Mouse (Mus musculus): ENCODE measurements at regions not wholly inside any gene's neighbourhood (a gene's known extent, or its start where the extent isn't known, plus 50 kb on each side); places are given as distances from the start of the nearest gene placed in this dataset.

DNA sequence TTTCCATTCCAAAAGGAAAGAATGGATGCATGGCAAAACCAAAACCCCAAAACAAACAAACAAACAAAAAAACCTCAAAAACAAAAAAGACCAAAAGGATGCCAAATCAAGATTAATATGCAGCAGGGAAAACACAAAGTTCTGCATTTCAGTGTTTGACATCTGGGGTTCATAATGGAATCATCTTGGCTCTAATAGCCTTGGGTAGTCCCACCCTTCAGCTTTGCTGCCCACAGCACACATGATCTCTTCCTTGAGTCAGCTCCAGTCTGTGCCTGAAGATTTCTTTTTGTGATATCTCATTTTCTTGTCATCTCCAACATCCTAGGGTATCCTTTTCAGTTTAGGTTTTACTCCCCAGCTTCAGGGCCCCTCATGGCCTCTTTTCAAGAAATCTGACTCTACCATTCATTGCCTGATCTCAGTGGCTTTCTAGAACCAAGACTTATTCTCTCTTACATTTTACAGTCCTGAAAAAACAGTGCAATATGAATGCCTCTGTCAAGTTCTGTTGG lies 453.1 kb upstream of the Cdh11 start:
- DNase-seq (ENCODE audit: low spot score) = no peak
- no peak overlapping the region for H3K4me3 ChIP-seq
- H3K9me3 ChIP-seq = no peaks in the 10 kb centered on the region
- no peaks in the 10 kb centered on the region for H3K27me3 ChIP-seq (ENCODE audit: insufficient read depth, poor library complexity, severe bottlenecking)
- no peak overlapping the region for H3K27ac ChIP-seq
- no peaks in the 10 kb centered on the region for H3K36me3 ChIP-seq
- peaks cover 3% of the 10 kb centered on the region; the same call in 1 of the 2 replicates for H3K4me1 ChIP-seq (replicated peaks)

DNA sequence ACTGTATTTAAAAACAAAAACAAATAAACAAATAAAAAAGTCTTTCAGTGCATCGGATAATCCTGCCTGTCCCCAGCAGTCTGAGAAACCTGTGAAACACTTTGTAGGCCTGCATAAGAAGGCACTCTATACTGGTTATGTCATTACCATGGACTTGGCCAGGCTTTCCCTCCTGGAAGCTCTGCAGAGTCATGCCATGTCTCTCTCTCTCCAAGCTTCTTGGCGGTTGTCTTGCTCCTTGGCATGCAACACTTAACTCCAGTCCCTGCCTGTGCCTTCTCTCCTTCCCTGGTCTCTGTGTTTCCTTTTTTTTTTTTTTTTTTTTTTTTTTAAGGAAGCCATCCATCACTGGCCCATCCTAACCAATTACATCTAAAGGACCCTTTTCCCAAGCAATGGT lies 458.7 kb upstream of the Cdh11 start:
- DNase-seq (ENCODE audit: low spot score) = no peak
- Histone ChIP-seq H3K36me3 (no peaks in the 10 kb centered on the region), H3K9me3 (no peaks in the 10 kb centered on the region), H3K4me1 (replicated peaks) (peaks cover 8% of the 10 kb centered on the region), H3K27me3 (ENCODE audit: insufficient read depth, poor library complexity, severe bottlenecking) (no peaks in the 10 kb centered on the region), H3K27ac (no peak overlapping the region), H3K4me3 (no peak overlapping the region)
- WGBS = 92% methylated on average over 2 of the region's 2 CpGs

DNA sequence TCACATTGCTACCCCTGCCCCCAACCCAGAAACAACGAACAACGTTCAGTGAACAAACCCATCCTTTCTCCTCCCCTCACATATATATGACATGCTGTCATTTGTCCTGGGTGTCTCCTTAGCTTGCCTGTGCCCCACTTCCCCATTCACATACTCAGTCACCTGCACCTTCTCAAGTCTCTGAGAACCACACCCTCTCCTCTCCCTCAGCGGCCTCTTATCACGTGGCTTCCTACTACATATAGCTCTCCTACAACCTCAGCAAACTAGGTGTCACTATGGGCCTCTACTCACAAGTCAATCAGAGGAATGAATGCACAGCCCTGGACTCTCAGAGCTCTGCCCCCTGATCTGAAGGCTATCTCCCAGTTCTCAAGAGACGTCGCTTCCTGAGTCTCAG lies 459.2 kb upstream of the Cdh11 start:
- 86% methylated on average over 6 of the region's 6 CpGs for WGBS
- H3K36me3 ChIP-seq = no peaks in the 10 kb centered on the region
- no peak for DNase-seq (ENCODE audit: low spot score)
- H3K27ac ChIP-seq = no peak overlapping the region
- H3K4me3 ChIP-seq = no peak overlapping the region
- H3K4me1 ChIP-seq (replicated peaks) = peaks cover 8% of the 10 kb centered on the region
- H3K9me3 ChIP-seq = no peaks in the 10 kb centered on the region
- H3K27me3 ChIP-seq (ENCODE audit: insufficient read depth, poor library complexity, severe bottlenecking) = no peaks in the 10 kb centered on the region

DNA sequence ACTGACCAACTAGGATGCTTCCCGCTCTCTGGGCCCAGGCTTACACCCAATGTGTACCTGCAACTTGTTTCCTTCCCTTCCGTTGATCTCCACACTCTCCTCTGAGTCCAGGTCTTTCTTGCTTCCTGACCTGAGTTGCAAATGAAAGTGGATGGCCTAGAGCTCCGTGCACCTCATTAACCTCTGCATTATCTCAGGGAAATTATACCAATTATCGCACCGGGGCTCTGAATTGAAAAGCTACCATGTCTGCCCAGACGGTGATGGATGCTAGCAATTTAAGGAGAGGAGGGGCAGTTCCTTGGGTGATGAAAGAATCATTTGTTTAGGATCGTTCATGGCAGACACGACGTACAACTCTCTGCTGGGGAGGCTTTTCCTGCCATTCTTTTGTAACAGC lies 460.4 kb upstream of the Cdh11 start:
- DNase-seq (ENCODE audit: low spot score) = peak; percentile 7
- WGBS = 35% methylated on average over 9 of the region's 9 CpGs

DNA sequence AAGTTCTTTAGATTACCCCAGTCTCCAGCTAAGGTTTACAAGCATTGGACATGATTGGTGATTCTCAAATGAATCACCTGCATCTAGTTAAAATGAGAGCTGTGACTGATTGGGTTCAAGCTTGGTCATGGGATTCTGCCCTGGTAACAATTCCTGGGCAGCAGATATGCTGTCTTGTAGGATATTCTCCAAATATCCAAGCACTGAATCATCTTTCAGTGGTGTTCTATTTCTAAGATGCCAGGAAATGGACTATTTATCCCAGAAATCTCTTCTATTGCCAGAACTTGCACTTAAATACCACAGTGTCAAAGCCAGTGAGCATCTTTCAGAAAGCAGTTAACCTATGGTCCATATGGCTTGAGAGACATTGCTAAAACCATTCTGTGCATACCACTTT lies 475.8 kb upstream of the Cdh11 start:
- no peak for DNase-seq (ENCODE audit: low spot score)
- no peaks in the 10 kb centered on the region for H3K4me1 ChIP-seq (replicated peaks)

More for the DNA sequence above, 460.4 kb upstream of the Cdh11 start:
- H3K36me3 ChIP-seq = no peaks in the 10 kb centered on the region
- H3K4me1 ChIP-seq (replicated peaks) = peaks cover 8% of the 10 kb centered on the region
- H3K9me3 ChIP-seq = no peaks in the 10 kb centered on the region
- H3K27ac ChIP-seq = no peak overlapping the region
- H3K27me3 ChIP-seq (ENCODE audit: insufficient read depth, poor library complexity, severe bottlenecking) = no peaks in the 10 kb centered on the region
- H3K4me3 ChIP-seq = no peak overlapping the region

DNA sequence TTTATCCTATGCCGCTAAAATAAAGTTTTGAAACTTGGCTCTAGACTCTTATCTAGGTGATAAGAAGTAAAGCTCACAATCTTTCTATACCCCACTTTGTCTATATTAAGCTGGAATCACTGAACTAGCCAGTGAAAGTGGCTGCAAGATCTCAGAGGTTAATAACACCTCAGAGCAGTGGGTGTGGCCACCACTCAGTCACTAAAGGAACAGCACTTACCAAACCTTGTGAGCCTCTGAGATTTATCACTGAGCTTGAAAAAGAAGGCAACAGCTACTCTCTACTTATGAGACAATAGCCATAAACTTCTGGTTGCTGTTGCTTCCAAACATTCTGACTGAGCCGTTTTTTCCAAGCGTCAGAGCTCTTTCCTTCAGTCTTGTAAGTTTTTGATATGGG lies 484.6 kb upstream of the Cdh11 start:
- WGBS = 85% methylated on average over 3 of the region's 3 CpGs
- no peak for DNase-seq (ENCODE audit: low spot score)
- Histone ChIP-seq H3K27me3 (ENCODE audit: insufficient read depth, poor library complexity, severe bottlenecking) (0 out of 2 replicates have a peak, but pooled peaks cover 3% of the 10 kb centered on the region), H3K9me3 (no peaks in the 10 kb centered on the region), H3K27ac (no peak overlapping the region), H3K4me1 (replicated peaks) (peaks cover 29% of the 10 kb centered on the region), H3K4me3 (no peak overlapping the region), H3K36me3 (no peaks in the 10 kb centered on the region)

More for the DNA sequence above, 475.8 kb upstream of the Cdh11 start:
- H3K27ac ChIP-seq = no peak overlapping the region
- H3K36me3 ChIP-seq = no peaks in the 10 kb centered on the region
- H3K27me3 ChIP-seq (ENCODE audit: insufficient read depth, poor library complexity, severe bottlenecking) = no peaks in the 10 kb centered on the region
- no peak overlapping the region for H3K4me3 ChIP-seq
- H3K9me3 ChIP-seq = 0 out of 2 replicates have a peak, but pooled peaks cover 2% of the 10 kb centered on the region

DNA sequence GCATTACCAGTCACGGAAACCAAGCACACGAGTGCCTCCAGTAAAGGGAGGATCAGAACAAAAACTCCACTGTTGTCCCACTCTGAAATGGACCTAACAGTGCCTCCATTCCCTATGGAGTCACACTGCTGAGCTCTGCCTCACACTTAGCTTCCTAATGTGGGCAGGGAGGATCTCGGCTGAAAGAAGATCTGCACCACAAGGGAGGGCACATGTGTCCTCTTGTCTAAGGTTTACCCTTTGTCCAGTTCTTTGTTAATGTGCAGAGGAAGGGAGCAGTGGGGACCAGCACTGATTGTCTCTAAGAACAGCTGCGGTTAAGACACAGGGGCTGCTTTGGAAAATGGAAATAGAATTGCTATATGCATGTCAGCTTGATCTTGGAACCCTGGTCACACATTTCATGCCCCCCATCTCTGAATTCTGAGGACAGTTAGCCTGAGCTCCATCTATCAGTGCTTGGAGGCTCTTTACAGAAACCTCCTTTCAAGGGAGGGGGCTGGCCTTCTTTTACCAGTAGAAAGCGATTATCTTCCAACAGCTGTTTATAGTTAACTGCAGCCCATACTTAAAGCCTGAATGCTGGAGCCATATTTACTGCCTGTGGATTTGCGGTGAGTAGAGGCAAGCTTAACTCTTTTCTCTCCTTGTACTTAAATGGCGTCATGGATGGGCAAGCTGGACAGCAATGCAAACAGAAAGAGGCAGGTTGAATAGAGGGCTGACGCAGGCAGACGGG lies 485.5 kb upstream of the Cdh11 start:
- DNase-seq (ENCODE audit: low spot score) = peak; percentile 12
- peaks cover 29% of the 10 kb centered on the region for H3K4me1 ChIP-seq (replicated peaks)
- H3K27ac ChIP-seq = peak overlapping the region; percentile 79
- no peaks in the 10 kb centered on the region for H3K9me3 ChIP-seq
- H3K27me3 ChIP-seq (ENCODE audit: insufficient read depth, poor library complexity, severe bottlenecking) = 0 out of 2 replicates have a peak, but pooled peaks cover 3% of the 10 kb centered on the region
- no peak overlapping the region for H3K4me3 ChIP-seq
- 37% methylated on average over 9 of the region's 9 CpGs for WGBS
- H3K36me3 ChIP-seq = no peaks in the 10 kb centered on the region

DNA sequence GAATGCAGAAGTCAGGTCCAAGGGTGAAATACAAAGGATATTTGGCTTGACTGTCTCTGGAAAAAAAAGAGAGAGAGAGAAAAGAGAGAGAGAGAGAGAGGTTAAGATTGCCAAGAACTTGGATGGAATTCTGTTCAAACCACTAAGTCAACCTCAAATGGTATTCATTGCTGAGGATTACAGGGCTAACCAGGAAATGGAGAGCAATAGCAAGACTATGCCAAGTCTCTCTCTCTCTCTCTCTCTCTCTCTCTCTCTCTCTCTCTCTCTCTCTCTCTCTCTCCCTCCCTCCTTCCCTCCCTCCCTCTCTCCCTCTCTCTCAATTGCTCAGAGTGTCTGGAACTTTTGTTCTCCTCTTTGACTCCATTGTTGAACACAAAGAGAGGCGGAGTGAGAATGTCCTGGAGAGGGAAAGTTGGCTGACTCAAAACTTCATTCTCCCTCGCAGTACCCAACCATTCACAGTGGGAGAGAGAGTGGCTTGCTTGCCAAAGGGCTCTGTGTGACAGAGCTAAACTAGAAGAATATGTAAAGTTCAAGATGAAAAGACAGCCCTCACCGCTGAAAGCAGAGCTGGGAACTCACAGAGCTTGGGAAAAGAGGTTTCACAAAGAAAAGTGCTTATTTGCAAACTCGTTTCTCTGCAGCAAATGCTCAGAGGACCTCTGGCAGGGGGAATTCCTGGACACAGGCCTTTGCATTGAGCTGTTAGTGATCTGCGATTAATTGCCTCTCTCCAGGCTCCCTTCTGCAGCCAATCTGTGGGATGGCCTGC lies 487.1 kb upstream of the Cdh11 start:
- H3K27ac ChIP-seq = peak overlapping the region; percentile 68
- H3K36me3 ChIP-seq = no peaks in the 10 kb centered on the region
- H3K4me1 ChIP-seq (replicated peaks) = peaks cover 29% of the 10 kb centered on the region
- 17% methylated on average over 5 of the region's 5 CpGs for WGBS
- H3K4me3 ChIP-seq = no peak overlapping the region
- H3K9me3 ChIP-seq = no peaks in the 10 kb centered on the region
- DNase-seq (ENCODE audit: low spot score) = peak; percentile 7
- H3K27me3 ChIP-seq (ENCODE audit: insufficient read depth, poor library complexity, severe bottlenecking) = 0 out of 2 replicates have a peak, but pooled peaks cover 3% of the 10 kb centered on the region

DNA sequence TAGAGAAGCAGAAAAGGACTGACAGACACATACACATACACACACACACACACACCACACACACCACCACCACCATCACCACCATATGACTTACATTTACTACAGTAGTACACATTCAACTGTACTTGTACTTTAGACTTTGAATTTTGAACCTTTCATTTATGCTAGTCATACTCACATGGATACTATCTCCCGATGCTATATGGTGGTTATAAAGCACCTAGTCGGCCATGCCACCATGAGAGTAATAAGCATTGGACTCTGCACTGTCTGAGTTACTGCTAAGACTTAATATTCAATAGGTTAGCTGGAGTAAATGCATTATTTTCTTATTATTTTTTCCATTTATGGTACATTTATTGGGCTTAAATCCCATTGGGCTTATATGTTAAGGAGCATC lies 488.0 kb upstream of the Cdh11 start:
- Histone ChIP-seq H3K4me3 (no peak overlapping the region), H3K27ac (peak overlapping the region; percentile 68), H3K4me1 (replicated peaks) (peaks cover 29% of the 10 kb centered on the region), H3K27me3 (ENCODE audit: insufficient read depth, poor library complexity, severe bottlenecking) (peaks cover 3% of the 10 kb centered on the region; the same call in 1 of the 2 replicates), H3K9me3 (no peaks in the 10 kb centered on the region), H3K36me3 (no peaks in the 10 kb centered on the region)
- no peak for DNase-seq (ENCODE audit: low spot score)
- WGBS = 89% methylated on average over 2 of the region's 2 CpGs

DNA sequence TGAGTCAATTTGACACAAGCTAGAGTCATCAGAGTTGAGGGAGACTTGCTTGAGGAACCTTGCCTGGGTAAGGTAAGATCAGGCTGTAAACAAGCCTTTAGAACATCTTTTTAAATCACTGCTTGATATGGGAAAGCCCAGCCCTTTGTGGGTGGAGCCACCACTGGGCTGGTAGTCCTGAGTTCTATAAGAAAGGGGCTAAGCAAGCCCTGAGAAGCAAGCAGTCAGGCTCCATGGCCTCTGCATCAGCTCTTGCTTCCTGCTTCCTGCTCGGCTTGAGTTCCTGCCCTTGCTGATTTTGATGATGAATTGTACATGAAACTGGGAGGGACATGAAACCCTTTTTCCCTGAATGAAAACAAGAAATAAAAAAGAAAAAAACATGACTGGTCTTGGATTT lies 496.4 kb upstream of the Cdh11 start:
- Histone ChIP-seq H3K27me3 (ENCODE audit: insufficient read depth, poor library complexity, severe bottlenecking) (no peaks in the 10 kb centered on the region; the same call in 1 of the 2 replicates), H3K4me1 (replicated peaks) (no peaks in the 10 kb centered on the region), H3K36me3 (no peaks in the 10 kb centered on the region), H3K4me3 (no peak overlapping the region), H3K9me3 (no peaks in the 10 kb centered on the region), H3K27ac (no peak overlapping the region)
- DNase-seq (ENCODE audit: low spot score) = no peak
- WGBS = 50% methylated on average over 1 of the region's 1 CpGs

DNA sequence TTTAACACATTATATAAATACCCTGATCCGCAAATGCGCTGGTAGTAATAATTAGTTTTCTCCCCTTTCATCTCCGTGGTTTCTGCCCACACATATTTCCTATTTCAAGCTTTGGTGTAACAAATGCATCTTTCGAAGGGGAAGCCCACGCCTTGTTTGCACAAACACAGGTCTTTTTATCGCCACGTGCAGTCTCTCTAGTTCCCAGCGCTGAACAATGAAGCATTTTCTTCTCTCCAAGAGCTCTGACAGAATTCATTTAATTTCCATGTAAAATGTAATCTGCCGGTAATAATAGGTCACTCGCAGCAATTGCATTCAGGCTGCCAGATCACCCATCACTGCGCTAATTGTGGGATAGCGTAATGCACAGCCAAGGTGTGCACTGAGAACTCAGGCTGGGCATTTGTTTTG lies 503.1 kb upstream of the Cdh11 start:
- no peak overlapping the region for H3K27ac ChIP-seq

DNA sequence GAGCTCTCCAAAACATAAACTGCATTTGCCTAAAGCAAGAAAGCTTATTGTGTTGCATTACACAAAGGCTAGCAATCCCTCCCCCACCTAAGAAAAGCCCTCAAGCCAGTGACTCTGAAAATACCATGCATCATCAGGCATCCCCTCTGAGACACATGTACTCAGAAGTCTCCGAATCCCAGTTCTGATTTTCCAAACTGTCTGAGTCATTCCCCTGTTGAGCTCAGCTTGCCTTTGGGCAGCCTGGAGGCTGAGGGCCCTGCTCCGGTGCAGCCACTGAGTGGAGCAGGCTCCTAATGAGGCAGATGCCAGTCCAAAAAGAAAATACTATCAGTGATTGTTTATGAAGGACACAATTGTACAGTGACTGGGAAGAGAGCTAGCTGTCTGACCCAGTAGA lies 507.5 kb upstream of the Cdh11 start:
- DNase-seq (ENCODE audit: low spot score) = no peak
- no peak overlapping the region for H3K27ac ChIP-seq
- no peaks in the 10 kb centered on the region for H3K9me3 ChIP-seq
- no peaks in the 10 kb centered on the region for H3K36me3 ChIP-seq
- no peak overlapping the region for H3K4me3 ChIP-seq
- peaks cover 4% of the 10 kb centered on the region; the same call in 1 of the 2 replicates for H3K27me3 ChIP-seq (ENCODE audit: insufficient read depth, poor library complexity, severe bottlenecking)
- 69% methylated on average over 2 of the region's 2 CpGs for WGBS
- peaks cover 9% of the 10 kb centered on the region for H3K4me1 ChIP-seq (replicated peaks)

More for the DNA sequence above, 503.1 kb upstream of the Cdh11 start:
- DNase-seq (ENCODE audit: low spot score) = no peak
- H3K27me3 ChIP-seq (ENCODE audit: insufficient read depth, poor library complexity, severe bottlenecking) = peaks cover 4% of the 10 kb centered on the region; the same call in 1 of the 2 replicates
- no peaks in the 10 kb centered on the region for H3K36me3 ChIP-seq
- H3K4me3 ChIP-seq = no peak overlapping the region
- H3K9me3 ChIP-seq = no peaks in the 10 kb centered on the region
- WGBS = 68% methylated on average over 12 of the region's 12 CpGs
- peaks cover 9% of the 10 kb centered on the region for H3K4me1 ChIP-seq (replicated peaks)
